Mouse (Mus musculus): Measurements from ENCODE around the gene Lsg1. TPM values are rescaled to one million over a fixed set of nuclear protein-coding genes. Genes with fewer than 3 reads are reported as not detected.

The Lsg1 gene
- polyA plus RNA-seq, 1 experiment from 2014 or later = 35.7 TPM

- 59% methylated on average over 4 of the region's 4 CpGs for WGBS
- no peak overlapping the region for H3K4me3 ChIP-seq
Measured at GRCm38 (mm10) chr16:30572239-30572638, 15.2 kb downstream of the Lsg1 start.

GRCm38 (mm10) chr16:30571378-30571777, 16.0 kb downstream of the Lsg1 start:
- H3K36me3 ChIP-seq = peaks cover 96% of the 10 kb centered on the region
- no peak overlapping the region for H3K27ac ChIP-seq (replicated peaks)
- H3K4me1 ChIP-seq = no peaks in the 10 kb centered on the region
- WGBS = 93% methylated on average over 5 of the region's 5 CpGs
- H3K27me3 ChIP-seq (replicated peaks) = no peaks in the 10 kb centered on the region
- ATAC-seq (ENCODE audit: extremely low read depth, insufficient number of reproducible peaks, low FRiP score, low TSS enrichment) = no peak
- H3K9me3 ChIP-seq = no peaks in the 10 kb centered on the region
- H3K4me2 ChIP-seq = no peak overlapping the region
- no peak overlapping the region for H3K9ac ChIP-seq
- H3K4me3 ChIP-seq = no peak overlapping the region

More at GRCm38 (mm10) chr16:30572239-30572638, 15.2 kb downstream of the Lsg1 start:
- no peak overlapping the region for H3K4me2 ChIP-seq
- H3K36me3 ChIP-seq = peaks cover 96% of the 10 kb centered on the region
- no peaks in the 10 kb centered on the region for H3K27me3 ChIP-seq (replicated peaks)
- no peak for ATAC-seq (ENCODE audit: extremely low read depth, insufficient number of reproducible peaks, low FRiP score, low TSS enrichment)
- H3K27ac ChIP-seq (replicated peaks) = no peak overlapping the region
- no peaks in the 10 kb centered on the region for H3K9me3 ChIP-seq
- H3K9ac ChIP-seq = no peak overlapping the region
- H3K4me1 ChIP-seq = no peaks in the 10 kb centered on the region

- WGBS = 88% methylated on average over 4 of the region's 4 CpGs
- Histone ChIP-seq H3K36me3 (peaks cover 96% of the 10 kb centered on the region), H3K4me1 (no peaks in the 10 kb centered on the region), H3K9ac (no peak overlapping the region), H3K9me3 (no peaks in the 10 kb centered on the region), H3K4me3 (no peak overlapping the region), H3K4me2 (no peak overlapping the region), H3K27me3 (replicated peaks) (no peaks in the 10 kb centered on the region), H3K27ac (replicated peaks) (no peak overlapping the region)
- ATAC-seq (ENCODE audit: extremely low read depth, insufficient number of reproducible peaks, low FRiP score, low TSS enrichment) = no peak
Measured at GRCm38 (mm10) chr16:30570173-30570572, 17.2 kb downstream of the Lsg1 start.

DNA sequence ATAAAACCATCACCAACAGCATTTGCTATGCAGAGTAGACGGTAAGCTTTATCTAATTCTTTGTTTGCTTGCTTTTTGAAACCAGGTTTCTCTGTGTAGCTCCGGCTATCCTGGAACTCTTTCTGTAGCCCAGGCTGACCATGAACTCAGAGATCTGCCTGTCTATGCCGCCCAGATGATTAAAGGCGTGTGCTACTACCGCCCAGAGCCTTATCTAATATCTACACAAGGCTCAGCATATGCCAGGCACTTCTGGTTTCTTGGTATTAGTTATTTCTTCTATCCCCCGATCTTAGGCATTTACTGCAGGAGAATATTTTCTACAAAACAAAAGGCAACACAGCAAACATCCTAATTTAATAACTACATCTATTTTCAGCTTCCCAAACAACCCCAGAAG, 21.8 kb downstream of the Lsg1 start:
- WGBS = 83% methylated on average over 6 of the region's 6 CpGs
- H3K4me2 ChIP-seq = no peak overlapping the region
- no peaks in the 10 kb centered on the region for H3K9me3 ChIP-seq
- H3K27me3 ChIP-seq (replicated peaks) = no peaks in the 10 kb centered on the region
- no peak overlapping the region for H3K4me3 ChIP-seq
- no peak overlapping the region for H3K9ac ChIP-seq
- no peak for ATAC-seq (ENCODE audit: extremely low read depth, insufficient number of reproducible peaks, low FRiP score, low TSS enrichment)
- 0 out of 2 replicates have a peak, but pooled peaks cover 2% of the 10 kb centered on the region for H3K4me1 ChIP-seq
- H3K36me3 ChIP-seq = peaks cover 99% of the 10 kb centered on the region
- H3K27ac ChIP-seq (replicated peaks) = no peak overlapping the region

GRCm38 (mm10) chr16:30560601-30561000, 26.8 kb downstream of the Lsg1 start:
- ATAC-seq (ENCODE audit: extremely low read depth, insufficient number of reproducible peaks, low FRiP score, low TSS enrichment) = no peak

DNA sequence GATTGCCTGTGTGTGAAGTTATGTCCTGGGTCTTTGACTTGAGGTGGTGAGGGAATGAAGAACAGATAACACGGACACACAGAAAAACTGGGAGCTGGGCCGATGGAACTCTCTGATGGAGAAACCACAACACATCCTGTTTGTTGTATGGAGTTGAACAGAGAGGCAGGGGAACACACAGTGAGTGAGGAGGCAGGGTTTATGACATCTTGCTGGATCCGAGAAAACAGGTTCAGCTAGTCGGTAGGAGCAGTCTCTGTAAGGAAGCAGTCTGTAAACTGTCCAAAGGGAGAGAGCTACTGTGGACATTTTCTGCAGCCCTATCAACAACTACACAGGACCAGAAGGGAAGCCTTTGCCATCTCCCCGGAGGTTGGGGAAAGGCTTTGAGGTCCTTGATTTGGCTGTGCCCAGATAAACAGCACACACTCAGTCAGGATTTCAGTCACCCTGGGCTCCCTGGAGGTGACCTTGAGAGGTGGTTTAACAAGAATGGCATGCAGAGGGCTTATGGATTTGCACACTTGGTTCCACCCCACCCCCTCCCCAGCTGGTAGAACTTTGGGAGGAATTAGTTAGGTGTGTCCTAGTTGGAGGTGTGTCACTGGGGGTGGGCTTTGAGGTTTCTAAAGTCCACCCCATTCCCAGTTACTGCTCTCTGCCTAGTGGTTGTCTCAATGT, 27.9 kb downstream of the Lsg1 start:
- WGBS = 68% methylated on average over 5 of the region's 5 CpGs
- Histone ChIP-seq H3K4me2 (no peak overlapping the region), H3K9ac (no peak overlapping the region), H3K4me3 (no peak overlapping the region), H3K27me3 (replicated peaks) (no peaks in the 10 kb centered on the region), H3K4me1 (peaks cover 17% of the 10 kb centered on the region), H3K36me3 (peaks cover 97% of the 10 kb centered on the region), H3K9me3 (peaks cover 21% of the 10 kb centered on the region), H3K27ac (replicated peaks) (peak overlapping the region; percentile 73)
- no peak for ATAC-seq (ENCODE audit: extremely low read depth, insufficient number of reproducible peaks, low FRiP score, low TSS enrichment)

More at GRCm38 (mm10) chr16:30560601-30561000, 26.8 kb downstream of the Lsg1 start:
- 82% methylated on average over 4 of the region's 4 CpGs for WGBS
- Histone ChIP-seq H3K36me3 (peaks cover 100% of the 10 kb centered on the region), H3K27me3 (replicated peaks) (no peaks in the 10 kb centered on the region), H3K9ac (no peak overlapping the region), H3K27ac (replicated peaks) (no peak overlapping the region; the same call in 1 of the 2 replicates), H3K9me3 (peaks cover 9% of the 10 kb centered on the region), H3K4me1 (peaks cover 17% of the 10 kb centered on the region), H3K4me2 (no peak overlapping the region), H3K4me3 (no peak overlapping the region)

DNA sequence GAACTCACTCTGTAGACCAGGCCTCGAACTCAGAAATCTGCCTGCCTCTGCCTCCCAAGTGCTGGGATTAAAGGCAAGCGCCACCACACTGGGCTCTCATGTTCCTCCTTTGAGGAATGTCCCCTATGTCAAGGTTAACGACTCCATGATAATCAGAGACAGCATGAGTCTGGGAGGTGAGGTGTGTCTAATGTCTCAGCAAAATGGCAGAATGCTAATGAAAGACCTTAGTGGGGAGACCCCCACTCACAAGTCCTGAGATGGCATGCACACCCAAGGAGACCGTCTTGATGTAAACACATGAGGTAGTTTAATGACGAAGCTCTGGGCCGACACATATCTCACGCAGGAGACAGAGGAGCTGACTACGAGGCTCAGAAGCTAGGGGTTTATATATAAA, 33.3 kb downstream of the Lsg1 start:
- no peak for ATAC-seq (ENCODE audit: extremely low read depth, insufficient number of reproducible peaks, low FRiP score, low TSS enrichment)
- WGBS = 86% methylated on average over 8 of the region's 8 CpGs
- 0 out of 2 replicates have a peak overlapping the region, but pooled peaks have one; percentile 97 for H3K27ac ChIP-seq (replicated peaks)

DNA sequence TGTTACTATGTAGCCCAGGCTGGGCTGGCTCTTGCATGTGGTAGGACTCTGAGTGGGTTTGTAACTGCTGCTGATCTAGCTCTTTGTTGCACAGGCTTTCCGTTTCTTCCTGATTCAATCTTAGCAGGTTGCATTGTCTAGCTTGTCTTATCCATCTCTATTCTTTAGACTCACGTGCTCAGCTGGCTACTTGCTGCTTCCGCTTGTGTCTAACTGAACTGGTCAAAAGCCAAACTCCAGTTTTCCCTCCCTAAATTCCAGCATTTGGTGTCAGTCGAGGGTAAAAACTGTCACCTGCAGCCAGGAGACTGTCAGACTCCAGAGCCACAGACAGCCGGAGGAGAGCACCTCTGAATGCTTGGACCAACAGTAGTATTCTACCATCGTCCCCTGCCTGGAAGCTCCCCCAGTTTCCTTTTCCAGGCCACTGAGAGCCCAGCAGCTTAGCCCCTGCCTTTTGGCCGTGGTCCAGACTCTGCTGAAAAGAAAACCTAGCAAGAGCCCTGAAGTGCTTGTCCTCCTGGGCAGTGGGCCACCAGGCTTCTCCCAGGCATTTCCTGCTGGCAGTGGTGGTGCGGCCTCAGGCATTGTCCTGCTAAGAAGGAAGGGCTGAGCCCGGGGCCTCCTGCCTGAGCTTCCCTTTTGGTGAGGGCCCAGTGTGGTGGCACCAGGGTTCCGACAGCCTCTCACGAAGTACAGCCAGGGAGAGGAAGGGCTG, 34.6 kb downstream of the Lsg1 start:
- Histone ChIP-seq H3K9me3 (peaks cover 25% of the 10 kb centered on the region), H3K36me3 (peaks cover 34% of the 10 kb centered on the region), H3K4me3 (no peak overlapping the region), H3K4me2 (peak overlapping the region; percentile 21), H3K9ac (peak overlapping the region; percentile 70), H3K4me1 (peaks cover 38% of the 10 kb centered on the region), H3K27me3 (replicated peaks) (no peaks in the 10 kb centered on the region), H3K27ac (replicated peaks) (peak overlapping the region; percentile 97)
- peak; percentile 21; the same call in 1 of the 2 replicates for ATAC-seq (ENCODE audit: extremely low read depth, insufficient number of reproducible peaks, low FRiP score, low TSS enrichment)
- WGBS = 20% methylated on average over 11 of the region's 11 CpGs

More for the DNA sequence above, 33.3 kb downstream of the Lsg1 start:
- Histone ChIP-seq H3K36me3 (peaks cover 47% of the 10 kb centered on the region), H3K9me3 (peaks cover 25% of the 10 kb centered on the region), H3K4me1 (peaks cover 32% of the 10 kb centered on the region), H3K9ac (no peak overlapping the region), H3K4me2 (no peak overlapping the region), H3K27me3 (replicated peaks) (no peaks in the 10 kb centered on the region), H3K4me3 (no peak overlapping the region)

DNA sequence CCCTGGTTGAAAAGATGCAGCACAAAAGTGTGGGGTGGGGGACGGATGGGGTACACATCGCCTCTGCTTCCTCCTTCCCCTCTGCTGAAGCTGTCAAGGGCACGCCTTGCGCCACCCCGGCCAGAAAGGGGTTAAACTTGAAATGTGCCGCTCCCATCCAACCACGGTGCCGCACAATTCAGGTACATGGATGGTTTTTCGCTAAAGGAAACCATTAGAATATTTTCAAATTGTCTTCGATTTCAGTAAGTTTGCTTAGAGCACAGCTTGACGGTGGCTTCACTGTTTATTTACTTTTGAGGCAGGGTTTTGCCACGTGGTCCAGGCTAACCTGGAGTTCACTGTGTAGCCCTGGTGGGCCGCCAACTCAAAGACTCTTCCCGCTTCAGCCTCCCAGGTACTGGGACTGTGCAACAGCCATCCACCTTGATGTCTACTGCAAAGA, 36.6 kb downstream of the Lsg1 start, which contains the start of gene Tmem44:
TSS of gene Tmem44 (minus strand) at position 95 of the 445 bp plus-strand sequence.
- peak within 1 kb of the TSS; percentile 65 for H3K27ac ChIP-seq (replicated peaks)
- H3K9ac ChIP-seq = peak within 1 kb of the TSS; percentile 91
- WGBS = 4% methylated on average over 14 of the region's 14 CpGs
- H3K27me3 ChIP-seq (replicated peaks) = no peaks in the 10 kb centered on the region
- H3K36me3 ChIP-seq = peaks cover 29% of the 10 kb centered on the region
- peaks cover 40% of the 10 kb centered on the region for H3K4me1 ChIP-seq
- no peak for ATAC-seq (ENCODE audit: extremely low read depth, insufficient number of reproducible peaks, low FRiP score, low TSS enrichment)
- H3K4me3 ChIP-seq = peak within 1 kb of the TSS; percentile 84
- peaks cover 17% of the 10 kb centered on the region for H3K9me3 ChIP-seq
- peak within 1 kb of the TSS; percentile 74 for H3K4me2 ChIP-seq

GRCm38 (mm10) chr16:30549966-30550747, 37.2 kb downstream of the Lsg1 start:
- WGBS = under 1% methylated on average over 63 of the region's 63 CpGs
- H3K4me2 ChIP-seq = peak overlapping the region; percentile 74
- peaks cover 29% of the 10 kb centered on the region for H3K36me3 ChIP-seq
- ATAC-seq (ENCODE audit: extremely low read depth, insufficient number of reproducible peaks, low FRiP score, low TSS enrichment) = peak; percentile 62; the same call in 1 of the 2 replicates
- peaks cover 11% of the 10 kb centered on the region for H3K9me3 ChIP-seq
- H3K9ac ChIP-seq = peak overlapping the region; percentile 91
- peak overlapping the region; percentile 84 for H3K4me3 ChIP-seq
- H3K4me1 ChIP-seq = peaks cover 40% of the 10 kb centered on the region
- no peaks in the 10 kb centered on the region for H3K27me3 ChIP-seq (replicated peaks)
- H3K27ac ChIP-seq (replicated peaks) = peak overlapping the region; percentile 65

- WGBS = 72% methylated on average over 7 of the region's 7 CpGs
- H3K9ac ChIP-seq = peak overlapping the region; percentile 91
- peaks cover 40% of the 10 kb centered on the region for H3K4me1 ChIP-seq
- ATAC-seq (ENCODE audit: extremely low read depth, insufficient number of reproducible peaks, low FRiP score, low TSS enrichment) = no peak
- H3K27me3 ChIP-seq (replicated peaks) = no peaks in the 10 kb centered on the region
- peak overlapping the region; percentile 74 for H3K4me2 ChIP-seq
- H3K4me3 ChIP-seq = peak overlapping the region; percentile 84
- peaks cover 5% of the 10 kb centered on the region for H3K9me3 ChIP-seq
- H3K27ac ChIP-seq (replicated peaks) = no peak overlapping the region
- H3K36me3 ChIP-seq = peaks cover 31% of the 10 kb centered on the region
Measured at GRCm38 (mm10) chr16:30549516-30549915, 37.9 kb downstream of the Lsg1 start.
